Mouse (Mus musculus) E14TG2a.4 (cell line): ENCODE data around the gene Myl7.

Source experiments
- CTCF ChIP-seq: conservative IDR thresholded peaks from 2 replicates; pipeline ENCODE4 v1.5.1; 2014; ENCODE audit warnings: low read length
- NANOG ChIP-seq: IDR thresholded peaks from 2 replicates; pipeline ENCODE4 v1.6.1; 2014; ENCODE audit warnings: borderline replicate concordance, low read length, mixed read lengths
- POU5F1 ChIP-seq: IDR thresholded peaks from 2 replicates; pipeline ENCODE4 v1.6.1; 2014; ENCODE audit warnings: low read length, borderline replicate concordance

GRCm38 (mm10) chr11:5919606-5920005 is 21.0 kb upstream of the Myl7 start:
- TF ChIP-seq CTCF (no peak), POU5F1 (no peak), NANOG (no peak)
